Comparison of ENCODE assay signal across 9 mouse cellular contexts in the genomic region with DNA sequence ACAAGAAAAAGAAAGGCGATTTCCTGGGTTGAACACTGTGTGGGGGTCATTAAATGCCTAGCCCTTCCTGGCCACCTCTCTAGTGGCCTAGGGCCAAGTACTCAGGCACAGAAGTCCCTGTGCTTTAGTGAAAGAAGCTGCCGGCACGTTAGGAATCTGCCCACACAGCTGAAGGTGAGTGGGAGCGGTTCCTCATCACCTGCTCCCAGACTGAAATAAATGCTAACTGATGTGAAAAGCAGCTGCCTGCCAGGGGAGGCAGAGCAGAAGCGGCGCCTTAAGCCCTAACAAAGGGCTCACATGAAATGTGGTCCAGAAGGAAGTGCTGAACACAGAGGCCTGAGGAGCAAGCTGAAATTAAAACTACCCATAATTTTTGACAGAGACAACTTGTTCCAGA. TPM values are rescaled to one million over a fixed set of nuclear protein-coding genes. Genes with fewer than 3 reads are reported as not detected.
DNase-seq lines count a peak whose midpoint lies in the region; ATAC-seq and TF ChIP-seq lines count a peak whose summit lies in the region.
"Had no signal": no experiment of that assay in that cellular context is flagged by ENCODE, and none has a peak within 500 bp of the region (broad histone marks: within the 10 kb centered on the region; RNA-seq: fewer than 3 reads in every experiment).

No protein-coding gene starts in this region.

- H3K36me3 ChIP-seq in E14TG2a.4 (ENCODE audit: insufficient read depth, low read length), result peaks cover 50% of the 10 kb centered on the region
- H3K36me3 ChIP-seq in kidney, embryonic 15.5 days, result peaks cover 34% of the 10 kb centered on the region

- H3K27me3 ChIP-seq in E14TG2a.4 (ENCODE audit: insufficient read depth, low read length), result no peaks in the 10 kb centered on the region
- H3K27me3 ChIP-seq in kidney, embryonic 15.5 days, result no peaks in the 10 kb centered on the region
- H3K27me3 ChIP-seq: liver, embryonic 15.5 days had no signal

- peak overlapping the region; percentile 37; the same call in 1 of the 2 replicates for H3K4me3 ChIP-seq in E14TG2a.4 (replicated peaks; ENCODE audit: low read length)
- H3K4me3 ChIP-seq in kidney, embryonic 15.5 days (replicated peaks), result no peak overlapping the region
- H3K4me3 ChIP-seq: liver, embryonic 15.5 days had no signal

- peak; percentile 70 for DNase-seq in brain, adult 2 months (ENCODE audit: low read depth, low spot score)
- peak; percentile 64 to 71 for DNase-seq in heart, adult 9 months (ENCODE audit: low spot score in 2 of 2)
- peak; percentile 33 to 69 for DNase-seq in lung, postnatal 4 days
- DNase-seq in cerebellum, adult 11 months, result no peak
- no peak for DNase-seq in spleen, postnatal 4 days (ENCODE audit: low spot score in 2 of 2)

- peak overlapping the region; percentile 73 for H3K27ac ChIP-seq in kidney, embryonic 15.5 days
- H3K27ac ChIP-seq: liver, embryonic 15.5 days had no signal

- no peak for TF ChIP-seq CTCF in E14TG2a.4 (conservative IDR thresholded peaks at IDR 0.05; ENCODE audit: low read length)

- peaks cover 74% of the 10 kb centered on the region for H3K4me1 ChIP-seq in E14TG2a.4 (replicated peaks; ENCODE audit: low read depth, low read length)
- peaks cover 47% of the 10 kb centered on the region for H3K4me1 ChIP-seq in kidney, embryonic 15.5 days

- WGBS in kidney, embryonic 15.5 days, result 15% methylated on average over 6 of the region's 6 CpGs

- no peak overlapping the region for H3K9ac ChIP-seq in kidney, embryonic 15.5 days
- H3K9ac ChIP-seq: liver, embryonic 15.5 days had no signal

- peak; percentile 75 for ATAC-seq in kidney, embryonic 15.5 days (replicated peaks; ENCODE audit: low FRiP score)
- ATAC-seq in cerebellum, adult (ENCODE audit: insufficient number of reproducible peaks, low FRiP score, low TSS enrichment), result no peak

- 0 out of 2 replicates have a peak overlapping the region, but pooled peaks have one; percentile 19 for H3K4me2 ChIP-seq in kidney, embryonic 15.5 days
- H3K4me2 ChIP-seq: liver, embryonic 15.5 days had no signal

- H3K9me3 ChIP-seq in E14TG2a.4 (ENCODE audit: low read length), result no peaks in the 10 kb centered on the region
- no peaks in the 10 kb centered on the region for H3K9me3 ChIP-seq in kidney, embryonic 15.5 days (replicated peaks)
- H3K9me3 ChIP-seq: liver, embryonic 15.5 days had no signal

RNA-seq across cellular contexts. Expression of gene Fermt2, which starts 22.9 kb away (rescaled TPM):
- 168 and 181 TPM in 2 replicates for polyA plus RNA-seq in kidney, embryonic 15.5 days (2015; fragmentation: Nextera tagmentation; extraction: Ambion mirVana)

Comparison
In these comparisons a context has a peak if more than half of its experiments do, and no peak if none do; other contexts are left out.
1. DNase-seq: peak in brain, adult 2 months (single experiment), heart, adult 9 months (2 of 2) and lung, postnatal 4 days (2 of 2); none in cerebellum, adult 11 months (single experiment) and spleen, postnatal 4 days (0 of 2).